Mouse (Mus musculus) liver, postnatal 0 days (tissue): ENCODE measurements around the gene Rps7. TPM values are rescaled to one million over a fixed set of nuclear protein-coding genes. Genes with fewer than 3 reads are reported as not detected.

Source experiments
- ATAC-seq: fragments of 200-750 bp; cut with Nextera tagmentation; 2 replicates; pipeline ENCODE4 v1.8.0; 2017; ENCODE audit warnings: mild to moderate bottlenecking, moderate library complexity
- DNase-seq: peaks from one replicate; pipeline ENCODE4 v3.0.0-alpha.2; 2016
- H3K27ac ChIP-seq: fragments of 300-500 bp; sonication (generic); 2 replicates; pipeline ENCODE4 v1.5.1; 2014; ENCODE audit warnings: antibody characterized with exemption, moderate library complexity, mild to moderate bottlenecking, low read depth
- H3K27me3 ChIP-seq: fragments of 300-500 bp; sonication (generic); 2 replicates; pipeline ENCODE4 v1.6.1; 2014; ENCODE audit warnings: low read length, control low read depth, mixed read lengths; ENCODE audit not compliant: insufficient read depth
- H3K36me3 ChIP-seq: fragments of 300-500 bp; sonication (generic); replicated peaks from 2 replicates; pipeline ENCODE4 v1.6.1; 2014; ENCODE audit warnings: mild to moderate bottlenecking, control low read depth, low read length, moderate library complexity, mixed read lengths; ENCODE audit not compliant: insufficient read depth
- H3K4me1 ChIP-seq: fragments of 300-500 bp; sonication (generic); 2 replicates; pipeline ENCODE4 v1.6.1; 2014; ENCODE audit warnings: antibody characterized with exemption, mild to moderate bottlenecking, control low read depth; ENCODE audit not compliant: insufficient read depth
- H3K4me2 ChIP-seq: fragments of 300-500 bp; sonication (generic); 2 replicates; pipeline ENCODE4 v1.6.1; 2014; ENCODE audit warnings: low read depth, mild to moderate bottlenecking, low read length, moderate library complexity, mixed read lengths
- H3K4me3 ChIP-seq: fragments of 300-500 bp; sonication (generic); 2 replicates; pipeline ENCODE4 v1.5.1; 2014; ENCODE audit warnings: low read depth, low read length
- H3K9ac ChIP-seq: fragments of 300-500 bp; sonication (generic); replicated peaks from 2 replicates; pipeline ENCODE4 v1.6.1; 2014; ENCODE audit warnings: mild to moderate bottlenecking, moderate library complexity
- H3K9me3 ChIP-seq: fragments of 300-500 bp; sonication (generic); 2 replicates; pipeline ENCODE4 v1.6.1; 2016; ENCODE audit warnings: mild to moderate bottlenecking, control low read depth, low read length, mixed read lengths
- CTCF ChIP-seq: sonication (generic); IDR thresholded peaks from 2 replicates; pipeline ENCODE4 v1.5.1; 2016; ENCODE audit warnings: antibody characterized with exemption, low read depth
- EP300 ChIP-seq: IDR thresholded peaks from 2 replicates; pipeline ENCODE4 v1.6.1; 2016; ENCODE audit warnings: antibody characterized with exemption, low read depth, mild to moderate bottlenecking
- WGBS: fragments of 180-500 bp; shearing (Covaris S2); extraction: QIAGEN DNeasy Blood & Tissue Kit; methylation state at CpG from one replicate; pipeline ENCODE4 v1.1.7; 2014; ENCODE audit not compliant: insufficient replicate concordance; 5-methylcytosine and 5-hydroxymethylcytosine counted together
- polyA plus RNA-seq: library from polyadenylated mRNA; unstranded; fragments of >200 nt; fragmentation: Nextera tagmentation; extraction: Ambion mirVana; gene quantifications from 2 replicates; pipeline ENCODE4 v1.2.1, GENCODE M21; 2015

Gene Rps7
- polyA plus RNA-seq, 1 experiment from 2014 or later: 493 TPM

GRCm38 (mm10) chr12:28667287-28667686, 31.5 kb upstream of the Rps7 start:
- Histone ChIP-seq H3K4me2 (0 out of 2 replicates have a peak overlapping the region, but pooled peaks have one; percentile 2), H3K36me3 (no peaks in the 10 kb centered on the region), H3K9me3 (no peaks in the 10 kb centered on the region), H3K4me1 (peaks cover 19% of the 10 kb centered on the region), H3K27me3 (no peaks in the 10 kb centered on the region), H3K4me3 (no peak overlapping the region), H3K27ac (no peak overlapping the region), H3K9ac (no peak overlapping the region)
- 16% methylated on average over 8 of the region's 8 CpGs for WGBS
- TF ChIP-seq EP300 (no peak), CTCF (no peak)
- ATAC-seq (no peak), DNase-seq (no peak)

DNA sequence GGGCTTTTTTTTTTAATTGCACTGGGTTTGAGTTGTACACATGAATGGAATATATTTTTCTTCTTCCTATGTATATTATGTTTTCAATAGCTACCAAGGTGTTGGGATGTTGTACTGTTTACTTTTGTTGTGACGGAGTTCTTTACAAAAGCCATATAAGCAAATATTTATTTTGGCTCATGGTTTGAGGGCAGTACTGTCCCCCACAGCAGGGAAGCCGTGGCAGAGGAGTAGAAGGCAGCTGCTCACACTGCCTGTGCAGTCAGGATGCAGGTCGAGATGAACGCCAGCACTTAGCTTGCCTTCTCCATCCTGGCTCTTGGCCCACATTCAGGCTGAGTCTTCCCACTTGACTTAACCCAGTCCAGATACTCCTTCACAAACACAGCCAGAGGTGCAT, 31.0 kb upstream of the Rps7 start:
- H3K4me2 ChIP-seq: 0 out of 2 replicates have a peak overlapping the region, but pooled peaks have one; percentile 2
- no peaks in the 10 kb centered on the region for H3K27me3 ChIP-seq
- no peak overlapping the region for H3K27ac ChIP-seq
- WGBS: 52% methylated on average over 4 of the region's 4 CpGs
- H3K4me1 ChIP-seq: peaks cover 19% of the 10 kb centered on the region
- ATAC-seq: peak; percentile 79
- H3K9me3 ChIP-seq: no peaks in the 10 kb centered on the region
- no peak for DNase-seq
- TF ChIP-seq EP300: no peak
- TF ChIP-seq CTCF: no peak
- no peak overlapping the region for H3K9ac ChIP-seq
- H3K36me3 ChIP-seq: no peaks in the 10 kb centered on the region
- H3K4me3 ChIP-seq: no peak overlapping the region

DNA sequence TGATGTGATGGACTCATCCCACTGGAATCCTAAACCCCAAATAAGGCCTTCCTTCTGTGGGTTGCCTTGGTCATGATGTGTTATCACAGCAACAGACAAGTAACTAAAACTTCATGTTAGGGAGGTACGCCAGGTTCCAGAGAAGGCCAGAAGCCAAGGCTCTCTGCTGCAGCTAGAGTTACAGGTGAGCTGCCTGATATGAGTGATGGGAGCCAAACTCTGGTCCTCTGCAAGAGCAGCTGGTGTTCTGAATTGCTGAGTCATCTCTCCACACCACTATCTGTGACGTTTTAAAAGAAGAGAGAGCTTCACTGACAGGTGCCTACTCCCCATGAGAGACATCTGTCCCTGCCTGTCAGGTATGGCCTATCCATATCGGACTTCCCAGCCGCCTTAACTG, 26.9 kb upstream of the Rps7 start:
- 67% methylated on average over 4 of the region's 4 CpGs for WGBS
- no peaks in the 10 kb centered on the region for H3K27me3 ChIP-seq
- no peak overlapping the region for H3K4me3 ChIP-seq
- ATAC-seq (no peak), DNase-seq (no peak)
- H3K27ac ChIP-seq: no peak overlapping the region
- no peaks in the 10 kb centered on the region for H3K9me3 ChIP-seq
- H3K4me2 ChIP-seq: no peak overlapping the region
- peaks cover 26% of the 10 kb centered on the region for H3K36me3 ChIP-seq
- TF ChIP-seq EP300 (no peak), CTCF (no peak)
- peaks cover 18% of the 10 kb centered on the region for H3K4me1 ChIP-seq
- no peak overlapping the region for H3K9ac ChIP-seq

DNA sequence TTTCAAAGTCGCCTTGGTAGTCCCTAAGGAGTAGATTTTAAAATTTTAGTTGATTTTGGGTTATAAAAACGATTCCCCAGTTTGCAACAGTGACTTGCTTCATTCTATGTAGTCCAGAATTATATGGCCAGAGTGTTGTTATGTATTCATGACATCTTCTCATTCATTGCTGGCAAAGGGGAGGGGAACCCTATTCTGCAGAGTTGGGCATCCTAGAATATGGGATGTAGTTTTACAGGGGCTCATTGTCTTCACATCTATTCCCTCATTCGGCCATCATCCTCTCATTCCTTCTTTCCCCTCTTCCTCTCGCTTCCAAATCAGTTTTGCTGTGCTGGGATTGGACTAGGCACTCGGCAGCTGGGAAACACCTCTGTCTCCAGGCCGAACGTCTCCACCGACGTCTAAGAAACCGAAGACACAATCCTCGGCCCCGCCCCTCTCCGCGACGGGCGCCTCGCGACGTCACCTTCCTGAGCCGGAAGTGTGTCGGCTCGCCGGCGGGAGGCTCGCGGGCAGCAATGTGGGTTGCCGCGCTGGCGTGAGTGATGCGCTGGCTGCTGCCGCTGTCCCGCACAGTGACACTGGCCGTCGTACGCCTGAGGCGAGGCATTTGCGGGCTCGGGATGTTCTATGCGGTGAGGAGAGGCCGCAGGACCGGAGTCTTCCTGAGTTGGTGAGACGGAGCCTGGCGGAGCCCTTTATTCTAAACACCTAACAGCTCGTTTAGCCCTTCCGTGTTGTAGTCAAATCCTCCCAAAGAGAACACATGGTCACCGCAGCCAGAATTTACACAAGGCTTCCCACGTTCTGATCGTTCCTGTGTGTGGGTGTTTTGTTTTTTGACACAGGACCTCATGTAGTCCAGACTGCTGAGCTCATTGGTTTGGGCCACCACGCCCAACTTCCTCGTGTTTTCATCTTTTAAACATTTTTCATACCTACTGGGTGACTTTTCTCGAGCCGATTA, 13.7 kb upstream of the Rps7 start, which contains the start of gene Rnaseh1:
TSS of gene Rnaseh1 (plus strand) at position 462 of the 970 bp plus-strand sequence.
- Histone ChIP-seq H3K27me3 (no peaks in the 10 kb centered on the region), H3K4me2 (peak within 1 kb of the TSS; percentile 71), H3K36me3 (peaks cover 13% of the 10 kb centered on the region), H3K4me1 (peaks cover 9% of the 10 kb centered on the region), H3K27ac (peak within 1 kb of the TSS; percentile 71), H3K4me3 (peak within 1 kb of the TSS; percentile 86), H3K9ac (peak within 1 kb of the TSS; percentile 72), H3K9me3 (no peaks in the 10 kb centered on the region)
- DNase-seq (peak; percentile 92), ATAC-seq (peak; percentile 94)
- TF ChIP-seq EP300 (no peak), CTCF (no peak)
- WGBS: 3% methylated on average over 52 of the region's 52 CpGs

DNA sequence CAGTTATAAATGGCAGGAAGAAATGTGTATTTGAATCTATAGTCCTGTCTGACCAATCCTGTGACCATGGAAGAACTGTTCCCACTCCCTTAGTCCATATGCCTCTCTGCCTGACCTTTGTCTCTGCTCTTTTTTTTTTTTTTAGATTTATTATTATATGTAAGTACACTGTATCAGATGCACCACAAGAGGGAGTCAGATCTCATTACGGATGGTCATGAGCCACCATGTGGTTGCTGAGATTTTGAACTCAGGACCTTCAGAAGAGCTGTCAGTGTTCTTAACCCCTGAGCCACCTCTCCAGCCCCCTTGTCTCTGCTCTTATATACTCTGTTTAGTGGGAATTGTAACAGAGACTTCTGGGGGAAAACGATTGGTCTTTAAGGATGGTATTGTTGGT, 3.0 kb upstream of the Rps7 start:
- DNase-seq: no peak
- Histone ChIP-seq H3K4me3 (no peak overlapping the region), H3K4me1 (peaks cover 11% of the 10 kb centered on the region), H3K27ac (no peak overlapping the region), H3K9ac (no peak overlapping the region), H3K27me3 (no peaks in the 10 kb centered on the region), H3K9me3 (no peaks in the 10 kb centered on the region), H3K4me2 (no peak overlapping the region), H3K36me3 (peaks cover 6% of the 10 kb centered on the region)
- no peak for TF ChIP-seq EP300
- TF ChIP-seq CTCF: peak; percentile 36
- 55% methylated on average over 2 of the region's 2 CpGs for whole genome bisulfite sequencing
- no peak for ATAC-seq

- peak overlapping the region; percentile 74 for H3K4me2 ChIP-seq
- no peak for ATAC-seq
- 73% methylated on average over 6 of the region's 6 CpGs for WGBS
- H3K27me3 ChIP-seq: no peaks in the 10 kb centered on the region
- H3K36me3 ChIP-seq: peaks cover 28% of the 10 kb centered on the region
- DNase-seq: no peak
- H3K9ac ChIP-seq: no peak overlapping the region
- H3K27ac ChIP-seq: no peak overlapping the region
- TF ChIP-seq CTCF (no peak), EP300 (no peak)
- H3K4me3 ChIP-seq: peak overlapping the region; percentile 85
- H3K9me3 ChIP-seq: no peaks in the 10 kb centered on the region
- peaks cover 11% of the 10 kb centered on the region for H3K4me1 ChIP-seq
Observed at GRCm38 (mm10) chr12:28636543-28636942, 790 bp upstream of the Rps7 start.
